Mouse (Mus musculus): ENCODE data around the gene Cts3. TPM values are rescaled to one million over a fixed set of nuclear protein-coding genes. Genes with fewer than 3 reads are reported as not detected.
"Not testable (repeated sequence)": the region's sequence is repeated elsewhere in the genome, so short reads cannot be mapped to it uniquely, and the experiment has no call there.

Gene Cts3
- not detected in 2 replicates for polyA plus RNA-seq (2014; fragmentation: Nextera tagmentation; extraction: Ambion mirVana)

GRCm38 (mm10) chr13:61570027-61570426, at the start of gene Cts3:
TSS of gene Cts3 (minus strand) at chr13:61570127.
- Histone ChIP-seq H3K9ac (replicated peaks; ENCODE audit: low read depth, low read length) (no peak within 1 kb of the TSS), H3K36me3 (ENCODE audit: control insufficient read depth, insufficient read depth, low read length) (no peaks in the 10 kb centered on the region), H3K27me3 (ENCODE audit: control insufficient read depth, insufficient read depth, low read length) (no peaks in the 10 kb centered on the region), H3K4me3 (ENCODE audit: low read depth, low read length) (no peak within 1 kb of the TSS), H3K27ac (ENCODE audit: low read depth, low read length) (no peak within 1 kb of the TSS), H3K4me1 (ENCODE audit: control insufficient read depth, insufficient read depth, low read length) (no peaks in the 10 kb centered on the region), H3K9me3 (ENCODE audit: control insufficient read depth, low read length) (peaks cover 5% of the 10 kb centered on the region), H3K4me2 (ENCODE audit: low read depth, low read length) (no peak within 1 kb of the TSS)
- ATAC-seq (ENCODE audit: low read depth), result no peak

DNA sequence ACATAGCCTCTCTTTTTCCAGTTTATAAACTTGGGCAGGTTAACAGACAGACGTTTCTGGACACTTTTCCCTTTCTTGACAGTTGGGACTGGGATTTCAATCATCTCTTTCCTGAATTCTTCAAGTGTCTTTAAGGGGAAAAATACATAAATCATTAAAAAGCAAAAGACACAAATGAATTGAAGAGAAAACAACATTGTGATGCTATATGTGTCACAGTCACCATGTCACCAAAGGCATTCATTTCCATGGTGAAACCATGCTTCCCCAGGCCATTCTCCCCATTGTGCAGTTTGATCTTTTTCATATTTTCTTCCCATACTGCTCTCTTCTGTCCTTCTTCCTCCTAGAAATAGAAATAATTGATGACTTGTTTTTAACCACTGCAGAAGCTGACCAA, 1.9 kb downstream of the Cts3 start, which contains the start of gene Gm49352:
Gene Gm49352 (minus strand): TSS at position 101 of the 400 bp plus-strand sequence.
- H3K4me2 ChIP-seq (ENCODE audit: low read depth, low read length); H3K9me3 ChIP-seq (ENCODE audit: control insufficient read depth, low read length); H3K4me1 ChIP-seq (ENCODE audit: control insufficient read depth, insufficient read depth, low read length); H3K27me3 ChIP-seq (ENCODE audit: control insufficient read depth, insufficient read depth, low read length); H3K27ac ChIP-seq (ENCODE audit: low read depth, low read length); ATAC-seq (ENCODE audit: low read depth); H3K36me3 ChIP-seq (ENCODE audit: control insufficient read depth, insufficient read depth, low read length); H3K9ac ChIP-seq (replicated peaks; ENCODE audit: low read depth, low read length); H3K4me3 ChIP-seq (ENCODE audit: low read depth, low read length): not testable (repeated sequence)
- 48% methylated on average over 1 of the region's 1 CpGs for WGBS

- no peak within 1 kb of the TSS for H3K4me3 ChIP-seq (ENCODE audit: low read depth, low read length)
- H3K27ac ChIP-seq (ENCODE audit: low read depth, low read length), result no peak within 1 kb of the TSS
- H3K9ac ChIP-seq (replicated peaks; ENCODE audit: low read depth, low read length), result no peak within 1 kb of the TSS
- 72% methylated on average over 4 of the region's 4 CpGs for WGBS
- no peaks in the 10 kb centered on the region for H3K27me3 ChIP-seq (ENCODE audit: control insufficient read depth, insufficient read depth, low read length)
- no peak for ATAC-seq (ENCODE audit: low read depth)
- H3K36me3 ChIP-seq (ENCODE audit: control insufficient read depth, insufficient read depth, low read length), result no peaks in the 10 kb centered on the region
- no peak within 1 kb of the TSS for H3K4me2 ChIP-seq (ENCODE audit: low read depth, low read length)
- H3K4me1 ChIP-seq (ENCODE audit: control insufficient read depth, insufficient read depth, low read length), result no peaks in the 10 kb centered on the region
- H3K9me3 ChIP-seq (ENCODE audit: control insufficient read depth, low read length), result peaks cover 11% of the 10 kb centered on the region
Observed at GRCm38 (mm10) chr13:61541631-61542030, 28.3 kb downstream of the Cts3 start, which contains the start of gene Ctsm. TSS of gene Ctsm (minus strand) at chr13:61541839.

Other genes with a start within 250 kb of the Cts3 start
- gene Cts7, start 211.9 kb downstream of the Cts3 start, polyA plus RNA-seq (2014; fragmentation: Nextera tagmentation; extraction: Ambion mirVana), result not detected in 2 replicates
- gene Ctsm, start 28.3 kb downstream of the Cts3 start, polyA plus RNA-seq (2014; fragmentation: Nextera tagmentation; extraction: Ambion mirVana), result not detected in 2 replicates
- gene Gm49352, start 2.0 kb downstream of the Cts3 start, polyA plus RNA-seq (2014; fragmentation: Nextera tagmentation; extraction: Ambion mirVana), result not detected in 2 replicates

Measured in neural tube, embryonic 14.5 days (tissue).